Mouse (Mus musculus) left cerebral cortex, postnatal 10 days (tissue): Measurements from ENCODE around the gene Dpm3. TPM values are rescaled to one million over a fixed set of nuclear protein-coding genes. Genes with fewer than 3 reads are reported as not detected.
A peak's percentile ranks its signal among the peaks of the same experiment; 100 is the strongest.

Experiments used
- DNase-seq, 2 experiments: peaks; one replicate each; pipeline ENCODE4 v3.0.0; 2021 to 2022; ENCODE audit warnings: low spot score in 2 of 2, mixed read lengths in 1 of 2; ENCODE audit errors: extremely low spot score in 1 of 2
- intact Hi-C: fragments of 180-260 bp; cut with DNase I; formaldehyde crosslinking; loops from one replicate; pipeline ENCODE4 v1.15.1; 2025
- total RNA-seq, 2 experiments: library from RNA; stranded (reverse); gene quantifications; 2 replicates each; pipeline ENCODE4 v1.2.3; 2021

Dpm3 gene
- total RNA-seq, 2 experiments from 2014 or later: 47.1 to 51.1 TPM

DNA sequence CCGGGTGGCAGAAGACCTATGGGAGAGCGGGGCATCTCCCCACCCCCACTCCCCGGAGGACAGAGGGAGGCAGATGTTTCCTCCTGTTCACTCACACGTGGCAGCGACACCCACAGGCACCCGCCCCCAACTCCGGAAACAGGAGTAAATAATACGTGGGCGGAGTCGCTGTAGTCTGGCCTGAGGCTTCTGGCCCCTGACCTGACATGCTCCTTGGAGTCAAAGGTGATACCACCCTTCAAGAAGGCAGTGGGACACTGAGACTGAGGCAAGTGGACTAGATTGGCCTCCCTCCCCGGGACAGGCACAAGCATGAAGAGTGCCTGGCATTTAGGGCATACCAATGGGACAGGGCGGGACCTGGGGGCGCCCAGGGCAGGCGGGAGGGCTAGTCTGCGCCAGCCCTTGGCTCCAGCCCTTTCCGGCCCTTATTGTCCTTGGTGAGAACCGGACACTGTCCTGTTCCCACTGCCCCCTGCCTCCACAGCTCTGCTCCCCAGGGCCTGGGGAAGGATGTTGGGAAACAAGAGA, 7.7 kb upstream of the Dpm3 start:
- intact Hi-C loops: loop anchor here (5.0 kb wide), 1 partner anchor 46 kb away; no protein-coding TSS in a partner anchor

DNA sequence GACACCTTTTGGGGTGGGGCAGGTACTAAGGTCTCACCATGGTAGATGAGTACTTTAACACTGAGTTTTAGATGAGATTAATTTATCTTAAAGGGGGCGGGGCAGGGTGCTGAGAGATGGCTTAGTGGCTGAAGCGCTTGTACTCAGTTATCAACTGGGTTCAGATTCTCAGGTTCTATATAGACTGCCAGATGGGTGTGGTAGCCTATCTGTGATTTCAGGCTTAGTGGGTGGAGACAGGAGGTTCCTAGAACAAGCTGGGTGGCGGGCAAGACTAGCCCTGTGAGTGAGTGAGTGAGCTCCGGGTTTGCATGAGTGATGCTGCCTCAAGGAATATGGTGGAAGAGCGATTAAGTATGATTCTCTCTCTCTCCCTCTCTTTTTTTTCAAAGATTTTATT, 4.2 kb upstream of the Dpm3 start:
- intact Hi-C loops: loop anchor here (5.0 kb wide), 1 partner anchor 42 kb away; no protein-coding TSS in a partner anchor

More for the DNA sequence above, 7.7 kb upstream of the Dpm3 start:
- DNase-seq: peak in 1 of 2 experiments; percentile 84

DNA sequence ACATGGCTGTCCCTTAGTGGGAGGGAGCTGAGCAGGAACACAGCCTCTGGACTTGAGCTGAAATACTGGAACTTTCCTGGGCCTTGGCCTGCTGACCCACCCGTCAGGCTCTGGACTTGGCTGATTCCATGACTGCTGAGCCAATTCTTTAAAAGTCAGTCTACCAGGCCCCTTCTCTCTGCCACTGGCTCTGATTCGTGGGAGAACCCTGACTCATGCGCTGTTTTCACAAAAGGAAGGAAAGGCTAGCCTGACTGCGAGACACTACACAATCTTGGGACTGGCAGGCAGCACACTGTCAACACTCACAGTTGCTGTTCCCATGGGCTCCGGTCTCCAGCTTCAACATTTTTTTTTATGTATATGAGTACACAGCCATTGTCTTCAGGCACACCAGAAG, 3.0 kb upstream of the Dpm3 start:
- intact Hi-C loops: no loop called here
- no peak for DNase-seq

More for the DNA sequence above, 4.2 kb upstream of the Dpm3 start:
- no peak for DNase-seq

DNA sequence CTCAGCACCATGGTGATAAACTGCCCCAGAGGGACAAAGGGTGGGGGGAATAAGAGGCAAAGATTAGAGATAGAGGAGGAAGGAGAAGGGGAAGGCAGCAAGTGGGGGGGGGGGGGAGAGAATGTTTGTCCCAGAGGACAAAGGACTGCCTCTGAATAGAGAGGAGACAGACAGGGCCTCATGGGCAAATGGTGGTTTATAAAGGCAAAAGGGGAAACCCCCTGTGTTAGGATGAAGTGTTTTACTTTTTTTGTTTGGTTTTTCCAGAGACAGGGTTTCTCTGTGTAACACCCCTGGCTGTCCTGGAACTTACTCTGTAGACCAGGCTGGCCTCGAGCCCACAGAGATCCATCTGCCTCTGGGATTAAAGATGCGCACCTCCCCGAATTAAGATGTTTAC, 1.1 kb downstream of the Dpm3 start:
- intact Hi-C loops: loop anchor here (10.0 kb wide), 1 partner anchor 595 kb away; no protein-coding TSS in a partner anchor

DNA sequence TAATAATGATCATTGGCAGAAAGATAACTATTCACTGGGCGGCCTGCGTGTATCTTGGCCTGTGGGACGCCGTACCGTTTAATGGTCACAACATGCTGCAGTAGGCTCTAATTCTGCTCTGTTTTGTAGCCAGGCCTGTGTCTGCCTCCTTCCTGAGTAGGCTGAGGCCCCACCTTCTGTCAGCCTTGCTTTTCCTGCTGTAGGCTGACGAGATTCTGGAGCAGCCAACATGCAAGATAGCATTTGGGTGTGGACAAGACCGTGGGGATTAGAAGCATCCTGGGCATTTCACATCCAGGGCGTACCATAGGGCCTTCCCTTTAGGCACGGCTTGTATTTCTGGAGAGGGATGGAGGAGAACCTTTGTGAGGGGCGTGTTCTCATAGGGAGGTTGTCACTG, 3.3 kb downstream of the Dpm3 start:
- intact Hi-C loops: loop anchor here (10.0 kb wide), 1 partner anchor 592 kb away; no protein-coding TSS in a partner anchor

More for the DNA sequence above, 1.1 kb downstream of the Dpm3 start:
- no peak for DNase-seq

DNA sequence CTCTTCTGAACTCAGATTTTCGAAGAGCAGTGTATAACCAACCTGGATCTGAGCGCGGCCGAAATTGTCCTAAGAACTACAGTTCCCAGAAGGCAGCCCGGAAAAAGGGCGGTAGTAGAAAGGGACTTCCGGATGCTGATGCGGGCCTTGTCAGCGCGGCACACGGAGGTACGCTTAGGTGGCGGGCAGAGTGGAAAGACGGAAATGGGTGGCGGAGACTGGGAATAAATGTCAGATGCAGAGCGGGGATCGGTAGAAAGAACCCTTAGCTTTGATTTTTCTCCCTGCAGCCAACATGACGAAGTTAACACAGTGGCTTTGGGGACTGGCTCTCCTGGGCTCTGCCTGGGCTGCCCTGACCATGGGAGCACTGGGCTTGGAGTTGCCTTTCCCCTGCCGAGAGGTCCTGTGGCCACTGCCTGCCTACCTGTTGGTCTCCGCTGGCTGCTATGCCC, 7.3 kb downstream of the Dpm3 start:
- DNase-seq: peak; percentile 78 to 80
- intact Hi-C loops: loop anchor here (10.0 kb wide), 1 partner anchor 588 kb away; no protein-coding TSS in a partner anchor

More for the DNA sequence above, 3.3 kb downstream of the Dpm3 start:
- DNase-seq: no peak

DNA sequence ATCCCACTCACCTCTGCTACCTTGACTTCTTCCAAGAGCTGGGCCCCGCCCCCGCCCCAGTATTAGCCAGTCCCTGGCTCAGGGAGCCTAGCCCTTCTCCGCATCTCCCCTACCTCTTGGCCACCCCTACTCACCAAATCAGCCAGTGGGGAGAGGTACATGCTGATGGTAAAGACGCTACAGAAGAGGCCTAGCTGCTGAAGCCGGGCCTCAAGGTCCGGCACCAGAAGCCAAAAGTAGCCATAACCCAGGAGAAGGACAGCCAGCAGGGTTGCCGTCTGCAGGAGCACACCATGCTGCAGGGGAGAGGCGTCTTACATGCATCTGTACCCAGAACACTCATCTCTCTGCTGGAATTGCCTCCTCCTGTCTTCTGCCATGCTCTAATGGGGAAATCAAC, 9.8 kb downstream of the Dpm3 start:
- DNase-seq: no peak
- intact Hi-C loops: loop anchor here (10.0 kb wide), 1 partner anchor 586 kb away; no protein-coding TSS in a partner anchor

DNA sequence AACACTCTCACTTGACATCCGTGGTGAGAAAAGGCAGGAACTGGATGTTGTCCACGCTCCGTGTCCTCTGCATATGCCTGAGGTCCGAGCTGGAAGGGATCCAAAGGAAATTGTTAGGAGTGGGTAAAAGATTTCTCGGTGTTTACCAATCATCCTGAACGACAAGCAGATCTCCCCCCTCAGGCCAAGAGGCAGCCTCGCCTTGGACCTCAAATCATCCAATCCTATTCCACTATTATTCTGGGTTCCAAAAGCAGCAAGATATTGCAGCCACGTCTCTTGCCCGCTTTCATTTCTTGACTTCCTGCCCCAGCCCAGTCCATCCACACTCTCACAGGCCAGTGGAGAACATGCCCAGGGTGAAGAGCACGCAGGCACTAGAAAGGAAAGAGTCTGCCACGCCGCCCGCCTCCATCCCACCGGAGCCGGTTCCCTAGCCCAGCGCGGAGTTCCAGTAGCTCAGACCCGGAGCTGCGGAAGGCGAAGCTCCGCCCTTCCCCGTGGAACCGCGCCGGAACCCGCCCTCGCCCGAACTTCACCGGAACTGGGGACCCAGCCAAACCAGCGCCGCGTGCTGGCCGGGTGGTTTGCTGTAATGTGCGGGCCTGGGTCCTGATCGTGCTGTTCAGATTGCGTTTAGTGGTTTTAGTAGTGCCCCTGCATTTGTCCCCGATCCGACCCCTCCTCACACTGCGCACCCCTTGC, 11.0 kb downstream of the Dpm3 start, which contains the start of gene Slc50a1:
Slc50a1 (minus strand) TSS at position 520 of the 705 bp plus-strand sequence.
- DNase-seq: peak; percentile 73 to 93
- intact Hi-C loops: no loop called here

DNA sequence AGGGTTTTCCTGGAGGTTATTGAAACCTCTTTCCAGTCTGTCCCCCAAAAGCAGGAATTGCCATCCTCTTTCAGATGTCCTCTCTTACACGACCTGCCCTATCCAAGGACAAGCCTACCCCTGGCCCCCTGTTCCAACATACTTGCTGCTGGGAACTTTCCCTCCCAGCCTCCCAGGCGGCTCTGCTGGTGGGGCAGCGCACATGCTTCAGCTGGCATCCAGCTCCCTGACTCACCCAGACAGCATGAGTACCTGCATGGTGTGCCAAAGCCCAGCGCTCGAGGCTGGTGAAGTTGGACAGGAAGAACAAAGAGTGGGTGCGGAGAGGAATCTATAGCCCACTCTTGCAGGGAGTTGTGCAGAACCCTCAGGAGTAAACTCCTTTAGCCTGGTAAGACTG, 11.7 kb downstream of the Dpm3 start:
- DNase-seq: peak in 1 of 2 experiments; percentile 62
- intact Hi-C loops: no loop called here

DNA sequence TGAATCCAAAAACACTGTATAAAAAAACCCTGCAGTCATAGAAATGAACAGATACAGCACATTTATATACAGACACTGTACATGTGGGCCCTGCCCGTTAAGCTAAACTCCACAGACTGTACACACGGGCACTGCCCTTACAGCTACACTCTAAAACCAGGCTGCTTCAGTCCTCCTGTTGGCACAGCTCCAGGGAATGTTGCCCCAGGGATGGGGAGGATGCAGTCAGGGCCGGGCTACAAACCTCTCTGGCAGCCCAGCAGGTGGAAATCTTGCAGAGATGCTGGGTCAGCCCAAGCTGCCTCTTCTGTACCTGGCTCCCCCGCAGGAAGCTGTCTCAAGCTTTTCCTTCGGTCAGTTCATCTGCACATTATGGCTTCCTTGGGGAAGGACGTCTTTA, 12.6 kb downstream of the Dpm3 start:
- intact Hi-C loops: no loop called here
- DNase-seq: no peak

DNA sequence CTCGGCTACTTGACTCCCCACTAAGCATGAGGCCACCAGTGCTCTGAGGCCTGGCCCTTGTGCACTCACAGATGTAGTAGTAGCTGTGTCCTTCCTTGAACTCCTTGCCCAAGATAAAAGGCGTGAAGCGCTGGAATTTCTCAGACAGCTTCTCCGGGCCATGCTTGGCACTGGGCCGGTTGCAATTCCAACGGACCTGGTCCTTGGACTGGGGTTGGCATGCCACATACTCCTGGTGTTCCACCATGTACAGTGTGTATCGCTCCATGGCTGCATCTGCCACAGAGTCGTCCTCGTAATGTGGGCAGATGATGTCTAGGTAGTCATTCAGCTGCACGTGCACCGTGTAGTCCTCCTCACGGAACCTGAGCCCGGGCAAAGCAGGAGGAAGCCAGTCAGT, 16.9 kb downstream of the Dpm3 start:
- no peak for DNase-seq
- intact Hi-C loops: no loop called here

DNA sequence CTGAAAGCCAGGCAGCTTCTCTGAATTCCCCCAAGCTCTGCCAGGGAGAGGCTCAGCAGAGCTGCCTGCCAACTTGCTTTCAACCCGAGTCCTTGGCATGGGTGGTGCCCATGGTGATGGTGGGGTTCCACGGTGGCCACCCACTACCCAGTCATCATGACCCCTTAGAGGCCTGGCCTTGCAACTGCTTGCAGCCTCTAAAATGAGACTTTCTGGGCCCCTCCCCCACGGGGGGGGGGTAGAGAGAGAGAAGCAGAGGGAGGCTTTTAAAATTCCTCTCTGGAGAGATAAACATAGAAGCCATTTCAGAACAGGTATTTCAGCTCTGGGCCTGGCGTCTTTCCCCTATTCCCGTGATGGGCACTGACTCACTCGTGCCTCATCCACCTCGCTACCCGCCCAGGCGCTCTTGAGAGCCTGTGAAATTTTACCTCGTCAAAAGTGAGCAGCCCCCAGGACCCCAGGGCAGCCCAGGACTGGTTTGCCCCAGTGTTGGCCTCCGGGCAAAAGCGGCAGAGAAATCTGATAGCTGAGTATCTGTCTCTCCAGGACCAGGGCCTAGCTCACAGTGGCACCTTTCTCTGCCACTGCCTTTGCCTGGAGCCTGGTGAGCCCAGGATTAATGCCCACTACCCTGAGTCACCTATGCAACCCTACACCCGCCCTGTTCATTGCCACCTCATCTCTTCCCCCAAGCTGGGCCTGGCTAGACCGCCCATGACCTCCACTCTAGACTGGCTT, 18.3 kb downstream of the Dpm3 start:
- intact Hi-C loops: no loop called here
- peak in 1 of 2 experiments; percentile 47 for DNase-seq

DNA sequence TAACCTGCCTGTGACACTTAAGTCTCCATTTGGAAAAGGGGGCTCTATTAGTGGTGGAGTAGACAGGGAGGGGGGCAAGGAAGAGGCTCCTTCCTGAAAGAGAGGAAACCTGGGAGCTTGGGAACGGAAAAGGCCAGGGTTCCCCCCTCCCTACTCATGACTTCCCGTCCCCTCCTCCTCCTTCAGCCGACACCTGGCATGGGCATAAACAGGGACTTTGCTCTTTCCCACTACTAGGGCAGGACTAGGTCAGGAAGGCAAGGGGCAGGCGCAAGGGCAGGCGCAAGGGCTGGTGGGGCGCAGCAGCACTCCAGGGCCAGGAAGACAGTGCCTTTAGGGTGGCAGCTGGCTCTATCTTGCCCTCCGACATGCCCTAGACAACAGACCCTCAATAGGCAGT, 18.9 kb downstream of the Dpm3 start:
- intact Hi-C loops: no loop called here
- peak in 1 of 2 experiments; percentile 68 for DNase-seq

DNA sequence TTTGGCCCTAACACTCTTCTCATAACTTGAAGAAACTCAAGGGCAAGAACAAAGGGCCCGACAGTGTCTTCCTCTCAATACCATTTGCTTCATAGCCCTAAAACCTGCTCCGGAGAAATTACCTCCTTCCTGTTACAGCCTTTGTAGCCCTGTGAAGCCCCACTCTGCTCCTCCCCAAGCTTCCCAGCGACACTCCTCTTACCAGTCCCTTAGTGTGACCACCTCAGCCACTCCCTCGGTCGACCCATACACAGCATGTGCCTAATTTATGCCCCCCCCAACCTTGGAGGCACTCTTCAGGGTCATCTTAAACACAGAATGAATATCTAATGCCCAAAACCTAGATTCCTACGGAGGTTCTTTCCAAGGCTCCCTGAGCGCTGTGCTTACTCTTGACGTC, 19.5 kb downstream of the Dpm3 start:
- DNase-seq: no peak
- intact Hi-C loops: no loop called here

DNA sequence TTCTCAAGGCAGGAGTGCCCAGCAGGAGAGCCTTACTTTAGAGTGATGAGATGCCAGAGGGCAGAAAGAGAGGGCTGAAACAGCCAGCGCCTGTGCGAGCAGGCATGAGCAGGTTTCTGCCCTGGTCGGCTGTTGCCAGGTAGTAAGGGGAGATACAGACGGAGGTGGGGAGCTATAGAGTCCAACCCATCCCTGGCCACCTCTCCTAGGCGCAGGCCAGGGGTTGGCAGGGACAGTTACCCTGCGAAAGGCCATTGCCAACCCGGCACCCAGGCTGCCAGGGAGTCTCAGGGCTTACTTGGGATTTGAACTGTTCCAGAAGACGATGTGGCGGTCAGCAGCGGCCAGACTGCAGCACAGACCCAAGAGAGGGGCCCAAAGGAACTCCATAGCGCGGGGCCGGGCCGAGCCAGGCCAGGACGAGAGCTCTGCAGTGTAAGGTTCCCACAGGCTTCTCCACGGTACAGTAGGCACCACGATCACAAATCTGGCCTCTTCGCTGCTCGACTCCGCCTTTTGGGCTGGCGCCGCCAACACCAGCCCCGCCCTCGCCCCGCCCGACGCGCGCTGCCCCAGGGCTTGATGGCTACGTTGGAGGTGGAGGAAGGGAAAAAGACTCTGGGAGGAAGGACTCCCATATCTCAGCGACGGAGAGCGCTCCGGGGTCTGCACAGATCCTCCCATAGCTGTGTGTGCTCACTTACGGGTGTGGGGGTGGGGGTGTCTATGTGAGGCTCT, 20.2 kb downstream of the Dpm3 start:
- peak in 1 of 2 experiments; percentile 89 for DNase-seq
- intact Hi-C loops: no loop called here

DNA sequence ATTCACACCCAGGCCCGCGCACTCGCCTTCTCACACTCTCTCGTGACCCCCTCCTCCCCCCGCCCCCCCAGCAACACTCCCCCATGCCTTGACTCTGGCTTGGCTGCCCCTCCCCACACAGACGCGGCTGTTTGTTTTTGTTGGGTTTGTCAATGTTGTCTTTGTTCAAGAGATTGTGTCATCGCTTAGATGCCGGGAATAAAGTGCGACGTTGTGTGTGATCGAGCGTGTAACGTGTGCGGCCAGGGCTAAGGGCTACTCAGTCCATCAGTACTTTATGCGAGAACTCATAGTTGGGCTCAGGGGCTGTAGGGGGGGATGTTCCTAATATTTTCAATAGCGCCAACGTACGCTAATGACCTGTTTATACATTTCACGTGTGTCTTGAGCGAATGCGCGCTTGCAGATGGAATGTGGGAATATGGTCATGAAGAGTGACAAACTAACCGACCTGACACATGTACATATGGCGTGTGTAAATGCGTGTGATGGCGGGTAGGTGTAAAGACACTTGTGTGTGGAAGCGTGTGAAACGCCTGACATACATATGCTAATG, 21.0 kb downstream of the Dpm3 start:
- intact Hi-C loops: loop anchor here (5.0 kb wide), 1 partner anchor 33 kb away; the partner anchor contains the start of genes Krtcap2 and Trim46
- peak in 1 of 2 experiments; percentile 64 for DNase-seq

DNA sequence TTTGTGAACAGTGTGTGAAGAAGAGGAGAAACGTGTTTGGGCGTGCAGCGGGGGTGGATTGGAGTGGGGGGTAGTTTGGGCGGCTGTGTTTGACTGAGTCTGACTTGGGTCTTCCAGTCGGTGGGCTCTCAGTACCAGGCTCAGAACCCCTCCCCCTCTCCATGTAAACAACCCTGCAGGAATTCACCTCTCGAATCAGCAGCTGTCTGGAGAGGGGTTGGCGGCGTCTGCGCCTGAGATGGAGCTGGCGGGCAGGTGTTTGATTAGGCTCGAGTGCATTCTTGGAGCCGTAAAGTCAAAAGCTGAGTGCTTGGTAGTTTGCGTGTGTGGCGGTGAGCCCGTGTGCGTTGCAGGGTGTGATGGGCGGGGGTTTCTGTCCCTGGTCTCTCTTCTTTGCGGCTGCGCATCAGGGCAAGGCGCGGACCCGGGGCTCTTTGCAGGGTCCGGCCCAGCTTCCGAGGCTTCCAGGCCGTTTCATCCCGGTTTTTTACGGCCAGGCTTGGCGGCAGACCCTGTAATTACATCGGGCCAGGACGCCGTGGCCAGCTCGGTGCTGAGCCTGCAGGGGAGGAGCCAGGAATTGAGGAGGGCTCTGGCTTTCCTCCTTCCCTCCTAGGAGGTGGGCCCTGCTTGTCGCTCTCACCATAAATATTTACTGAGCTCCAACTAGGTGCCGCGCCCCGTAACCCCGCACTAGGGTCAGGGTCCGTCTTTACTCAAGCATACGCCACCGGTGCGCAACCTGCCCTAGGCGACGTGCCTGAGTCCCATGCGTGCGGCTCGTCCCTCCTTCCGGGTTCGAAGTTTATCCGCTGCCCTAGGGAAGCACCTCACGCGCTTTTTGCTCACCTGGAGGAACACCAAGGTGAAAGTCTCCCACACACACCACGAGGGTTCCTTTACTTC, 21.7 kb downstream of the Dpm3 start, which contains the start of gene Efna1:
Efna1 (minus strand) TSS at position 537 of the 906 bp plus-strand sequence.
- DNase-seq: peak in 1 of 2 experiments; percentile 74

More for the DNA sequence above, 21.7 kb downstream of the Dpm3 start, which contains the start of gene Efna1:
- intact Hi-C loops: loop anchor here (5.0 kb wide), 1 partner anchor 34 kb away; the partner anchor contains the start of genes Krtcap2 and Trim46
